Mouse (Mus musculus) kidney, postnatal 25 days (tissue): ENCODE data around the gene 1810046K07Rik.
A peak's percentile ranks its signal among the peaks of the same experiment; 100 is the strongest.

Experiments
- DNase-seq, 2 experiments: peaks; one replicate each; pipeline ENCODE4 v3.0.0; 2021; ENCODE audit warnings: mixed read lengths in 2 of 2

The 1810046K07Rik gene

DNA sequence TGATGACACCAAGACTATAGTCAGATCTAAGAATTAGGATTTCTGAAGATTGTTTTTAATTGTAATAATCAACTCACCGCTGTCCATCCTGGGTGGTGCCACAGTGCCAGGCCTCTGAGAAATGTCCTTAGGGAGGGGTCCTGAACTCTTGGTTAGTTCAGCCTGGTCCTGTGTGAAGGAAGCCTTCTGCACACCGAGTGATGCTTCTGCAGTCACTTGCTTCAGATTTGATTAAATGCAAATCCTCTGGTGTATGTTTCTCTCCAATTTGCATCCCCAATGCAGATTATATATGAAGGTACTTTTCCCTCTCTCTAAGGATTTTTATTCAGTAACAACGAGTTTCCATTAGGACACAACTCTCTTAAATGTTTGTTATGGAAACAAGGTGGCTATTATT lies at the start of gene 1810046K07Rik:
TSS of gene 1810046K07Rik (minus strand) at position 187 of the 400 bp plus-strand sequence.
- DNase-seq: no peak

DNA sequence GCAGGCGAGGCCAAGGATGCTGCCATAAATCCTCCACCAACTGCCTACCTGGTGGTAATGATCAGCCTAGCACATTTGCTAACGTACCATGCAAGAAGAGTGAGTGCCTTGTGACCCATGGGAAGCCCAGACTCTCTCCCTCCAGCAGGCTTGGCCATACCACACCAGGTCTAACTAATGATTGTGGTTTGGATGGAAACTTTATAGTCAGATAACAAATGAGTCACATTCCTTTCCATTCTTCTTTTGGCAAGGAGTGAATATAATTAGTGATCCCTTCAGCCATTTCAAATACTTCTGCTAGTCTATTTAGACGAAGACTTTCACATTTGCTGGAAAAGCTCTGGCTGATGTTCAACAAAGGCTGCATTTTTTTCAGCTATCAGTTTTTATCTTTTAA lies 40.8 kb upstream of the 1810046K07Rik start:
- DNase-seq: no peak

DNA sequence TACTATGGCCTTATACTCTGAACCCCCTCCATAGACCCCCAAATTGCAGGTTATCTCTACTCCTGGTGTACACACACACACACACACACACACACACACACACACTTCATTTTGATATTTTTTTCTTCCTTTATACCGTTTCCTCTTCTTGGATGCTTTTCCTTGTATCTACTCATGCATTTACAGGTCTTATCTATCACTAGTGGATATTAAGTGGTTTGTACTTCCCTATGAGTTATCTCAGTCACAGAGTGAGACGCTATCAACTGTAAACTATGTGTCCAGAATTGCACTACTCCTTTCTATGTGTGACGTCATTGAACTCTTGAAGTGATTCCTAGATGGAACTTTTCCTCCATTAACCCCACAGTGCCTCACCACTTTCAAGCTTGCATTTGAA lies 38.4 kb upstream of the 1810046K07Rik start:
- no peak for DNase-seq

DNA sequence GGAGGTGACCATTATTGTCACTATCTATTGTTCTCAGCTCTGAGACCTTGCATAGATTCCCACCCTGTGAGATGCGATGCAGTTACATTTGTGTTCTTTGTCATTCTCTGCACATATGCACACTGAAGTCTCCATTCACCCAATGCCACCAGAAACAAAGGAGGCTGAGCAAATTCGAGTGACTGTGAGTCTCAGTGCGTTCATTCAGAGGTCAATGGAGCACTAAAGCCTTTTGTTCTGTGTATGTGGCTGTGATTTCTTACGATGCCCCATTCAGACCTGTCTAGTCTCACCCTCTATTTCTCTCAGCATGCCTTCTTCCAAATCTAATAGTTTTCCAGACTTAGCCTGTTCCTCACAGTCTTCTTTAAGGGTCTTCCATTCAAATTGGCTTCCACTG lies 35.3 kb upstream of the 1810046K07Rik start:
- DNase-seq: no peak

DNA sequence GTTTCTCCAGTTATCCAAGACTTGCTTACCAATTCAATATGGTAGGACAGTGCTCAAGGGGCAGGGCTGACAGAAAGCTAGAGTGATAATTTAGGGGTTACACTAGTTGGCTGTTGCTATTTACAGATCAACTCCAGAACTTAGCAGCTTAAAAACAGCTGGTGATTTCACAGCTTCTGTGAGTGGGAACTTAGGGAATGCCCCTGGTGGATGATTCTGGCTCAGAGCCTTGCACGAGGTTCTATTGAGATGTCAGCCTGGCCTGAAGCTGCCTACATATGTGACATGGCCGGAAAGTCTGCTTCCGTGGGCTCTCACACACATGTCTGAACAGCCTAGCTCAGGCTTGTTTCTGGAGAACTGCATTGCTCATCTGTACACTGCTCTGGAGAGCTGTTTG lies 24.8 kb upstream of the 1810046K07Rik start:
- DNase-seq: no peak

DNA sequence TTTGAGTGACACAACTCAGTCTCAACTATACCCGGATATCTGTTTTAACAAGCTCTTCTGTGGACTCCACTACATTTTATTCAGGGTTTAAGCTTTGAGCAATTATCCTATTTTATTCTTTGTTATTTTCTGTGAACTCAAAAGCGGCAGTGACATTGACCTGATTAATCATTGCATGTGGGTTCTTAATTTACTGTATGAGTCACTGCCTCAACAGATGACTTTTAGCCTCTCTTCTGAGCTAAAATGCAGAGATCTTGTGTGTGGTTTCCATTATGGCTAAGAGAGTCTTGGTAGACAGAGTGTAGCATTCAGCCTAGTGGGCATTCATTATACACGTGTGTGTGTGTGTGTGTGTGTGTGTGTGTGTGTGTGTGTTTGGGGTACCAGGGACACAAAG lies 24.2 kb upstream of the 1810046K07Rik start:
- no peak for DNase-seq

DNA sequence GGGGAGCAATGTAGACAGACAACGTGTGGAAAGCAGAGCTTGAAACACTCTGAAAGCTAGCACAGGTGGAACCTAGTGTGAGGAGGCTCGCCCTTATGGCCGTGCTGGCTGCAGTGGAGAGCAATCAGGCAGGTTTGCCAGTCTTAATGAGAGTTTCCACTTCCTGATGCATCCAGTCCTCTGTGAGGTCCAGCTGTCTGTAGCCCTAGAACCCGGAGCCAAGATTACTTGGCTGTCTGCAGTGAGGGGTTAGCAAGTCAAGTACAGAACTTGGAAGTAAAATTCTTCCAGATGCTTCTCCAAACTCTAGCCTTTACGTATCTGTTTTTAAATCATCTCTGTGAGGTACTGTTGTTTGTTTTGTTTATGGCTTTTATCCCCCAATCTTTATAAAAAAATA lies 20.7 kb upstream of the 1810046K07Rik start:
- no peak for DNase-seq

DNA sequence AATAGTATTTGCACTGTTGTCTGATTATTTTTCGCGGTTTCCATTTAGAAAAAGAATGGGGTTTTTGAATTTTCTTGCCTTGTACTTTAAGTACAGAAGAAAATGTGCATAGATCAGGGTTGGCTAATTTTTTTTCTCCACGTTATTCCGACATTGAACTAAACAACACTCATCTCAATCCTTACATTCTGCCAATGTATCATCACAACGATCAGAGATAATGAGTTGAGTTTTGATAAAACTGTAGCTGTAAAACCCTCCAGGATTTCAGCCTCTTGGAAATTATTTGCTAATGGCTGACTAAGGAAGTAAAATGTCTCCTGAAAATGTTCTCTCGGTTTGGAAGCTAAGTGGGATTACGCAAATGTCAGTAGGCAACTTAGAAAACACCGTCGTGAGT lies 17.1 kb upstream of the 1810046K07Rik start:
- no peak for DNase-seq

DNA sequence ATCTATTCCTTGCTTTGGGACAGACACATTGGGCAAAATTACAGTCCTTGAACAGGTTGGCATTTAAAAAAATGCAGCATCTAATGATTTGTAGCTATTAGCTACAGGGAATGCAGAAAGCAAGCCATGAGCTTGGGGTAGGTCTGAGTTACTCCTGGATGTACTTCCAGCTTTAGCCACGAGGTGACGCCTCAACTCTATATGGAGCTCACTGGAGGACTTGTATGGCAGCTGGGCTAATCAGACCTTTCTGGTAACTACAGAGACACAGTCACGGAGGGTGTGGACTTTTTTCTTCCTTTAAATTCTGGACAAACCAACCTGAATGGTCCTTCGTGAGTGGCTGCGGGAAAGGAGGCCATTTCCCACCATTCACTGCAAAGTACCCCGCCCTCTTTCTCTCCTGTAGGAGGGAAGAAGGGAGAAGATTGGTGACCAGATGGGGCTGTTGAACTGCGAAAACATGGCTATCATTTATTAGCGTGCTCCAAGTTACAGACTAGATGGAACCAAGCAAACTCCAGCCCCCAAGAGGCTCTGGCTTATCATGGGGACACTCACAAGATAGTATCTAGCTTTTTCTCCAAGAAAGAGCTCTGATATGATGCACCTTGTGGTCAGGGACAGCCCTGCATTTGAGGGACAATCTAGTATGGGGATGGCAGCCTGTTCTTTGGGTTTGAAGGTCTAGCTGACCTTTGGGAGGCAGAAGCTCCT lies 6.7 kb upstream of the 1810046K07Rik start:
- DNase-seq: peak; percentile 72 to 86

DNA sequence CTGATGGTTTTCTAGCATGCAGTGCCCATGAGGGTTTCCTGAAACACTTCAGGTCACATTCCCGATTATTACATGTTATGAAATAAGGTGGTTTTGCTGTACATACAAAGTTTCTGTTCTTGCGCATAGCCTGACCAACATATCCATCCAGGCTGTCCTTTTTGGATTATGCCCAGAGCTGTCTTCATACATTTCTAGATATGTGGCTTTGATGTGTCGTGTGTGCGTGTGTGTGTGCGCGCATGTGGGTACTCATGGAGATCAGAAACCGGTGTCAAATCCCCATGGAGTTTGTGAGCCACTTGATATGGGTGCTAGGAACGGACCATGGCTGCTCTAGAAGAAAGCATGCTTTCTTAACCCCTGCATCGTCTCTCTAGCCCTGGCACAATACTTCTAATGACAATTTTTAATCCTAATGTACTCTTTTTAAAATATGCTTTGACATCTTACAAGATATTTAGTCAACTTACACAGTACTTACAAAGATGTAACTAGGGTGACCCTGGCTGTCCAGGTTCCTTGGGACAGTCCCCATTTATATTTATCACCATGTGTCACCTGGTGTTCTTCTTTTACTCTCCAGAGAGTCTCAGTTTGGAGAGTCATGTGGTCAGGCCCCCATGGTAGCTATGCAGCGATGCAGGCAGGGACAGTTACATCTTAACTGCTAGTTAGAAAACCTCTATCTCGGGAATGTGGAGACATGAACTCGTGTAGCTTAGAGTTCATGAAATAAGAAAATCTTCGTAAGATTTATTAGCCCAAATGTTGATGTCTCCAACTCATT lies 2.9 kb upstream of the 1810046K07Rik start:
- DNase-seq: no peak

DNA sequence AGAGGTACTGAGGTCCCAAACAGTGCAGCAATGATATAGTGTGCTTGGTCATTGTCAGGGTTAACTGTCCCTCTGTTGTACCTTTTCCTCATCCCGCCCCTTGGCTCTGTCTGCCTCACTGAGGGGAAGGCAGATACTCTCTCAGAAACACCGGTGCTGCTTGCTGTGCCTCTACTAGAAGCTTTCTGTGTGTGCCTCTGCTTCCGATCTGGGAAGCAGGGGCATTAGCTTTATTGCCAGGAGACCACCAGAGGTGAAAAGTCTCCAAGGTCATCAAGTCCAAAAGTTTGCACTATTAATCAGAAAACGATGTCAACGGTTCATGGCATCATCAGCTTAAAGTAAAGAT lies 1.2 kb downstream of the 1810046K07Rik start:
- DNase-seq: no peak

DNA sequence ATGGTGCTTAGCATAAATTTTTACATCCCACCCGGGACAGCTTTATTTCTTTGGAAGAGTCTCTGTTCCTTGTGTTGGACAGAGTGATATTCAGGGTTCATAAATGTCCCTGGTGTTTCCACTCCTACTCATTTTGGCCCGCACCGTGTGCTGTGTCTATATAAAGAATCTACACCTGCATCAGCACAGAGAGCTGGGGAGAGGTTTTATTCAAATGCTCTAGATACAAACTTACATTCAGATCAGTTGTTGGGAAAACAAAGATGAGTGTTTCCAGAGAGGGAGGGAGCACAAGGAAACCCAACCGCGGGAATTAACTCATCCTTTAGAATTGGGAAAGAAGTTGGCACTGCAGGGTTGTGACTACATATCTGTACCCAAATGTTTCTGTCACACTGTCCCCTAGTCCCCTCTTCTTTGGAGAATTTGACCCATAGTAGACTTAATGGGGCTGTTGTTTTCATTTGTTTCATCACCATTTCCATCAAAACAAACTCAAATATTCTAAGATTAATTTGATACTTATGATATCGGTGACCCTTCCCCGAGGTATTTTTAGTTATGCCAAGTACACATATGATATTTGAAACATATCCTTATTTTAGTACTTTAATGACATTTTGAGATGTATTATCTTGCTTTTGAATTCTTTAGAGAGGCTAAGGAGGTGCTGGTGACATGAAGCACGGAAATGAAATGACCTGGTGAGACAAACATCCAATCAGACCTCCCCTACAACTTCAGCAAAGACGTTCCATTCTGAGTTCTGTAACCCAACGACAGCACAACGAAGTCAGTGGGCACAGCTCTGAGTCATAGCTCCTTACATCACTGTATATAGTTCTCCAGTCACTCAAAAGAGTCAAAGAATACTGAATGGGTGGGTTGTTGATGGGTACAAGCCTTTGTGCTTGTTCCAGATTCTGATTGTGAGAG lies 1.8 kb downstream of the 1810046K07Rik start:
- no peak for DNase-seq

DNA sequence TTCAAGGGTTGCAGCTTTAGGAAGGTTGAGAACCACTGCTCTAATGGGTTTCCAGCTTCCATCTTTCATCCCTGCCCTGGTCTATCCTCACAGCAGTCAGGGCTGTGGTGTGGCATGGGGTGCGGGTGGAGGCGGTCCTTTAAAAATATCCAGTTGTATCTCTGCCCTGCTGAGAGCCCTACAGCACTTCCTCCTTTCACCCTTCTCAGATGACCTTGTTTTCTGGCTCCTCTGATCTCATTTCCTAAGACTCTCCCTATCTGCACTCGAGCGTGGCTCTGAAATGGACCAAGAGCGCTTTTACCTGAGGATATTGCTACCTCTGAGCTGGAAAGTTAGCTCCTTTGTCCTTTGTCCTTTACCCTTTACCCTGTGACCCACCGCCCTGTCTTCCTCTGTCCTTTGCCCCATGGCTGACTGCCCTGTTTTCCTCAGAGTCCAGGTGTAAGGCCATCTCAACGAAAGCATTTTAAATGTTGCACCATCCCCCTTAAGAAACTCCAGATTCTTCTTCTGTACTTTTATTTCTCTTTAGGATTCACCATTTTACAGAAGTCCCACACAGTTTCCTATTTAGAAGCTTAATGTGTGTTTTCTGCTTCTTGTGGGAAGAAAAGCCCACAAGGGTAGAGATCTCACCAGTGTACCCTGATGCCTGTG lies 4.2 kb downstream of the 1810046K07Rik start:
- DNase-seq: no peak

DNA sequence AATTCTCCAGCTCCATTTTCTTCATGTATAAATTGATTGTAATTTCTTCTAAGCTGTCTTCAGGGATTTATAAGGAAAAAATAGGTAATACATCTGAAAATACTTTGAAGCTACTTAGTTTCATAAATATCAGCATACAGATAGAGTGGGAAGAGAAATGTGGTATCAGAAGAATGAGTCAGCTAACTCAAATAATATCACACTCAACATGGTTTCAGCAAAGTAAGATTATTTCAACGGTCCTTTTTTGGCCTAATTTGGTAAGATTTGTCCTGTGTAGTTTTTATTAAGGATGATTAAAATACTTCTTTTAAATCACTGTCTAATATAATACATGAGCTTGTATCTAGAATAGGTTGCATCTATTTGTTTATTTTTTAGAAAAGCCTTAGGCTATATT lies 8.6 kb downstream of the 1810046K07Rik start:
- DNase-seq: no peak

DNA sequence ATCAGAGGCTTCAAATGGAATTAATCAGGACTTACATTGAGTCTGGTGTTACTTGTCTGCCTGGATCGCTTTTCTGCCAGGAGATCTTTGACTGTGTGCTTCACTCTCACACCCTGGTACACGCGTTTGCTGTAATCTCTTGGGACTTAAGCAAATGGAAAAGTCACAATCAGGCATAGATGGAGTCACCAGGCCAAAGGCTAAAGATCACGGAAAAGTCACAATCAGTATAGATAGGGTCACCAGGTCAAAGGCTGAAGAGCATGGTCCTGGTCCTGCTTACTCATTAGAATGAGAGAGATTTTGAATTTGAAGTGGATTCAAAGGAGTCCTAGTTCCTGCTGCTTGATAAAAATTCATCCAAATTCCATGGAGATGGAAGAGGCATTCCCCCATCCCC lies 10.5 kb downstream of the 1810046K07Rik start:
- no peak for DNase-seq

DNA sequence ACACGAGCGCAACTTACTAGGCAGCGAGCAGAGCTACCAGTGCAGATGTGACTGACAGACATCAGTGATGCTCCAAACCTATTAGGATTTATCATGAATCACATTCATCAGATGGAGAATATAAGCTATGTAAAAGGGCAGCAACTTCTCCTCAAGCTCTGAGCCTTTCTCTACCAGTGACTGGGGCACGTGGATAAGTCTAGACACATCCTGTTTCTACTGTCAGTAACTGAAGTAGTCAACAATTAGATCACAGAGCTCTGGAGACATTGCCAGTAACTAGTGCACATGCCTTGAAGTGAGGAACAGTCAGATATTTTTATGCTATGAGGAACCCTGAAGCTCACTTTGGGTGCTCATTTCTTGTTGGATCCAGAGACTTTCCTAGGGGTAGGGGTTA lies 11.4 kb downstream of the 1810046K07Rik start:
- no peak for DNase-seq

DNA sequence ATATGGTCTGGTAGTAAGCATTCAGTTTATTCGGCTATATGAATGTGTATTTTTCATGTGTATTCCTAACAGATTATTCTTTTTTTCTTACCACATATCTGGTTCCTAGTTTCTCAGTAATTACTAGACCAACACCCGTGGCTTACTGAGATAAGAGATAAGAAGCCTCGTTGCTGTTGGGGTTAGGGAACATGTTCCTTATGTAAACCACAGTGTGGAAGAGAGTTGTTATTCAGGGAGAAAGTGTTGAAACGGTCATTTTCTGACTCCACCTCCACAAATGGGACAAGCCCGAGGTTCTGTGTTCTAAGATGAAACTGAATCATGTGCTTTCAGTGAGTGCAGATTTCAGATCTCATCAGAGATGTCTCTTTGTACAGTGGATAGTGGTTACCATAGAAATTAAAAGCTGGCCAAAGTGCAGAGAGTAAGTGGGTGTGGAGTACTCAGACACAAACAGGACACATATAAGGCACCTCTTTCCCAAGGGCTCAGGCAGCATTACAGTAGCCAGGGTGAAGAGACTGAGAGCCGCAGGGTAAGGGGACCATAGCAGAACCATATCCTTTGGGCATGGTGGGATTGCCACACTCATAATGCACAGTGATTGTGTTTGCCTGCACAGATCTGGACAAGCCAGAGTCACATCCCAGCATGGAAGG lies 13.2 kb downstream of the 1810046K07Rik start:
- DNase-seq: no peak

DNA sequence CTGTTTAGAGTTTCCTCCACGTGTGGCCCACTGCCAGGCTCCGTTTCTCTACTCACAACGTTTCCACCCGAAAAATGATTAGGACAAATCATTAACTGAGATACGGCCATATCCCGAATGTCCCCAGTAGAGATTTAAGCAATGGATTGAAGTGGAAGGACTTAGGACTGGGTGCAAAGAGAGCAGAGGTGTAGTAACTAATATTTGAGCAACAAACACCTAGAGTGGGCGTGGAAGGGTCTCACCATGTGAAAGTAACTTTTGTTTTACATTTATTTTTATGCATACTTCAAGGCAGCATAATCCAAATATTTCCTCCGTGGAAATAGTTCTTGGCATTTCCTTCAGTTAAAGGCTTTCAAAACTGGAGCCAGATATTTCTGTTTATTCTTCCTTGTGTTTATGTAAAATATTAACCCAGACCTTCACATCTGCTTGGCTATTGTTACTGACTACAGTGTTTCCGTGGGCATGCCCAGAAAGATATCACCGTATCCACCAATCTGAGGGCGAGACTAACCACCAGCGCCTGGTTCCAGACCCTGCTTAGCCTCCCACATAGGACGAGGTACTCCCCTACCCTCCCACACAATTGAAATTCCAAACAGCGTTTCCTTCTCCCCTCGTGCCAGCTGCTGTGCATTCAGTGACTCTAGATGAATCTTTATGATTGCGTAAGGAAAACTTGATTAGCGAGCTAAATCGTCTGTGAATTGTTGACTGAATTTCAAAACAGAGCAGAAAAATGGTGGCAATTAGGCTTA lies 16.0 kb downstream of the 1810046K07Rik start:
- no peak for DNase-seq

DNA sequence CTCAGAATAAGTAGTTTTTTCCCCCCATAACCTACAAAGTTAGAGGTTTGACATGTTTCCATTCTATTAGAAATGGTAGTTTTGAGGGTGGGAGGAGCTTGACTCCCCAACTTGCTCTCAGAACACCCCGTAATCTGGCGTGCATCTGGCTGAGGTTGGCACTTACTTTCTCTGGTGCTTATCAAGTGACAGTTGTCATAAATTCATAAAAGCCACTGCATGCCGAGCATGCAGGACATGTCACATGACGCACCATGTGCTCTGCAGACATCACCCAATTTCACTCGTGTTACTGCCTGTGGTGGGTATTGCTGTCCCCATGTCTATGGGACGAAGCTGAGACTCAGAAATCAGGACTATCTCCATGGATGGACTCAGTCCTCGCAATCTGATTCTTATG lies 18.2 kb downstream of the 1810046K07Rik start:
- no peak for DNase-seq

DNA sequence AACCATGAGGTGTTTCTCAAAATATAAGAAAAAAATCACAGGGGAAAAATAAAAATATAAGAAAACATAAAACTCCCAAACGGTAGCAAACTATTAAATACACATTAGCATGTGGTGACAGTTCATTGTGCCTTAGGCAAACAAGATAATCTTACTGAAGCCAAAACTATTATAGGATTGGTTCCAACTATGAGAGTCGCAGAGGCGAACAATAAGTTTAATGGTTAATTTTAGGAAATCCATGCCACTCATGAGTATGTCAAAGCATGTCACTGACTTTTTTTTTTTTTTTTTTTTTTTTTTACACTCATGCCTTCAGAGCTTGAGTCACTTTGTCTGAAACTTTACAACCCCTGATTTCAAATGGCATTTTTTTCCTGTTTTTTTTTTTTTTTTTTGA lies 22.4 kb downstream of the 1810046K07Rik start:
- DNase-seq: no peak

DNA sequence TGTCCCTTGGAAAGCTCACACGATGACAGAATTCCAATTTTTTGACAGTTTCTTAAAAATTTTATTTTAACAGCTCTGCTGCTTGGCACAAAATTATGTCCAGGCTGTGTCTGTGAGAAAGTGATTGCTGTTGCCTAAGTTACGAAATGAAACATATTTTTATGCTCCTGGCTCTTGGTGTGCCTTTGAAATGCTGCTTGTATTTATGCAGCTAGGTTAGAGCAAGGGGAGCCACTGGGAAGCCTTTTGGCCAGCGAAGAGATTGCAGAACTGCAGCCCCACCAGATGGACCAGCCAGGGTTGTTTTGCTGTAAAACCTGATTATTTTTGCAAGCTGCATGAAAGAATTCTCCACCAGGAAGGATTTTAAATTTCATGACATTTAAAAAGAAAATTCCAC lies 23.6 kb downstream of the 1810046K07Rik start:
- no peak for DNase-seq

DNA sequence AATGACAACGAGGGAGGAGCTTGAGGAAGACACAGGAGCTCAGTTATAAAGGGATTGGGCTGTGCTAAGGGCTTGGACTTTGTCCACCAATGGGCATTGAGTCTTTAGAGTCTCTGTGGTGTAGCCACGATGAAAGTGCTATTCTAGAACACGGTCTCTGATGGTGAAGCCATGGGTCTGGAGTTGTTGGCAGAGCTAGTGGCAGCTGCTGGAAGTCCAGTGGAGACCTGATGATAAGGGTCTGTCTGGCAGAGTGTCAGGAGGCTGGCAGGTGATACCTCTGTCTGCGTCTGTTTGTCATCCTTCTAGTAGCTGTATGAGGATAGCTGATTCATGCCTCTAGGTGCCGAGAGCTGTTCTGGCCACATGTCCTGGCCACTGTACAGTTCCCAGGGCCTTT lies 24.7 kb downstream of the 1810046K07Rik start:
- no peak for DNase-seq
